Mouse (Mus musculus): Measurements from ENCODE around the gene B4galt3. TPM values are rescaled to one million over a fixed set of nuclear protein-coding genes. Genes with fewer than 3 reads are reported as not detected.

The B4galt3 gene
- total and polyA plus RNA-seq, 2 experiments = 4.8 to 23.9 TPM

DNA sequence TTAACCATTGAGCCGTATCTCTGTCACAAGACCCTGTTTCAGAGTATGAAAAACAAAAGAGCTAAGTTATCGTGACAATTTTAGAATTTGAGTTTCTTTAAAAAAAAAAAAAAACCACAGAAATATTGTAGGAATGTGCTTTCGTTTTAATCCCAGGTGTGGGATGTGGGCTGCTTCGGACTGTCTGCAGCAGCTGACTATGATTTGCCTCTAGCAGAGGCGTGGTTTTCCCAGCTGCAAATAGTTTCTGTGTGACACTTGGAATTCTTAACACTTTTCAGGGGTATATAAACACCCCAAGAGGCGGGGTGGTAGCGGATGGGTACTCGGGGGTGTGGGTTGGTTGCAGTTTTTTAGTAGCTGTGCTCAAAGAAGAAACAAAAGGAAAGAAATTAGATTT is 24.8 kb upstream of the B4galt3 start:
- no peak overlapping the region for H3K9ac ChIP-seq (ENCODE audit: low read depth, low read length)
- H3K79me2 ChIP-seq (ENCODE audit: control insufficient read depth, insufficient read depth, low read length) = peaks cover 9% of the 10 kb centered on the region; the same call in 1 of the 2 replicates
- peaks cover 14% of the 10 kb centered on the region for H3K4me1 ChIP-seq (ENCODE audit: control insufficient read depth, insufficient read depth, low read length)
- no peaks in the 10 kb centered on the region for H3K27me3 ChIP-seq (ENCODE audit: control insufficient read depth, insufficient read depth, low read length)
- no peak overlapping the region for H3K27ac ChIP-seq (replicated peaks; ENCODE audit: insufficient read depth, low read depth, low read length)
- H3K4me3 ChIP-seq (ENCODE audit: insufficient read depth, low read depth, low read length) = no peak overlapping the region
- DNase-seq (ENCODE audit: extremely low read depth, low read depth, low spot score) = no peak
- 96% methylated on average over 8 of the region's 8 CpGs for WGBS
- H3K36me3 ChIP-seq (ENCODE audit: control insufficient read depth, insufficient read depth, low read length) = peaks cover 20% of the 10 kb centered on the region
- no peak for TF ChIP-seq CTCF (IDR thresholded peaks at IDR 0.05; ENCODE audit: low read depth, low read length)
- no peak for TF ChIP-seq POLR2A (IDR thresholded peaks at IDR 0.05; ENCODE audit: extremely low read depth, insufficient read depth, low read length)

DNA sequence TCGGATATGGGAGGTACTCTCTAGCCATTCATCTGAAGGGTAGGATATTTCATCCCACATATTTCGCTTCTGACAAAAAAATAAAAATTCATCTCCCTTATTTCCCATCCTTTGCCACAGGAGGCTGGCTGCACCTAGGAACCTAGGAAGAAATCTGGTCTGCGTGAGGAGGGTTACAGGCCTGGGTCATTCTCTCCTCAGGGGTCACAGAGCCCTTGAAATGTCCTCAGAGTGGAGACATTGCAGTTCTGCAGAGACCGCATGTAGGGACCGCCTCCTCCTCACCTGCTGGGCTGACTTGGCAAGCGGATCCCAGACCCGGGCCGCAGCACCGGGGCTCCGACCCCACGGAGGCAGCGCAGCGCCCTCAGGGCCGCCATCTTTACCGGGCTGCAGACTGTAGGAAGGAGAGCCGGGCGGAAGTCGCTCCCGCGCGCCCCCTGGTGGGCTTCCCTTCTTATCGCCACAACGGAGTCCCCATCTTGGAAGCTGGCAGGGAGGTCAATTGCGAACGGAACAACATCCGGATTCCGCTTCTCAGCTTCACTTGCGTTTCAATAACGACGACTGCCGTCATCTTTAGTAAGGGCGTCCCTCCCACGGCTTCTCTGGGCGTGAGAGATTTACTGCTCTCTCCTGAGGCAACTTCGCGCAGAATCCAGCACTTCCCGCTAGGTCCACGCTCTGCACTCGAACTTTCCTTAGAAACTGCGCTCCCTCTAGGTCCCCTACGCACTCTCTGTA is 23.2 kb upstream of the B4galt3 start:
- TF ChIP-seq CTCF (IDR thresholded peaks at IDR 0.05; ENCODE audit: low read depth, low read length) (peak; percentile 88), POLR2A (IDR thresholded peaks at IDR 0.05; ENCODE audit: extremely low read depth, insufficient read depth, low read length) (peak; percentile 75)
- peaks cover 12% of the 10 kb centered on the region for H3K36me3 ChIP-seq (ENCODE audit: control insufficient read depth, insufficient read depth, low read length)
- peaks cover 9% of the 10 kb centered on the region; the same call in 1 of the 2 replicates for H3K79me2 ChIP-seq (ENCODE audit: control insufficient read depth, insufficient read depth, low read length)
- under 1% methylated on average over 41 of the region's 41 CpGs for WGBS
- peak overlapping the region; percentile 83 for H3K27ac ChIP-seq (replicated peaks; ENCODE audit: insufficient read depth, low read depth, low read length)
- peaks cover 10% of the 10 kb centered on the region for H3K4me1 ChIP-seq (ENCODE audit: control insufficient read depth, insufficient read depth, low read length)
- H3K9ac ChIP-seq (ENCODE audit: low read depth, low read length) = peak overlapping the region; percentile 89
- peak overlapping the region; percentile 77 for H3K4me3 ChIP-seq (ENCODE audit: insufficient read depth, low read depth, low read length)
- H3K27me3 ChIP-seq (ENCODE audit: control insufficient read depth, insufficient read depth, low read length) = no peaks in the 10 kb centered on the region
- peak; percentile 98 for DNase-seq (ENCODE audit: extremely low read depth, low read depth, low spot score)

DNA sequence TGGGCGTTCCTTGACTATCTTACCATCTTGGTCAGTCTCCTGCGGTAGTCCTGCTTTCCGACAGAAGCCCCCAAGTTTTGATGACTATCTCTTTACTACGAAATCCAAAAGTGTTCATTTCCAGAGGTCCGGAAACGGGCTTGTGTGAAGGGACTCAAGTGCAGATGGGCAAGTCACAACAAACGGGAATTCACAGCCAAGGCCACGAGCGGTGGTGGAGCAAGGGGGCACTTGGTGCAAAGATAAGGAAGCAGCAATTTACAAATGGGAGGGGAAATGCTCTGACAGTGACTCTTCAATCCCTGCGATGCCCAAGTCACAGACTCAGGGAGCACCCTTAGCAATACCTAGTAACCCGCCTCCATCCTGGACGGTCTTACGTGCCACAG is 22.7 kb upstream of the B4galt3 start:
- peaks cover 10% of the 10 kb centered on the region for H3K4me1 ChIP-seq (ENCODE audit: control insufficient read depth, insufficient read depth, low read length)
- peak overlapping the region; percentile 72 for H3K27ac ChIP-seq (replicated peaks; ENCODE audit: insufficient read depth, low read depth, low read length)

DNA sequence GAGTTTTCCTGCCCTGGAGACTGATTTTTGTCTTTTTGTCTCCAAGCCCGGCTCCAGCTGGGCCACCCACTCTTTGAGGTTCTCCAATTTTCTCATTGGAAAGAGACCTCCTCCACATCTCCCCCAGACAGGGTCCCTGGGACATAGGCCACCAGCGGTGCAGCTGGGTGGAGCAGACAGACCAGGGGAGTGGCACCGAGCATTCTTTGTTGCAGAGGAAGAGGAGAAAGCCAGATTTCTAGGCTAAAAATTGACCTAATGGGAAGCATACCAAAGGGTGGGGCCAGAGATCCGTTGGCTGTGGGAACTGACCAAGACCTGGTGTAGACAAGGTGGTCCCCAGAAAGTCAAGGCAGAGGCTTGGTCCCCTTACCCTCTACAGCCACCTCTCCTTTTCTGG is 22.2 kb upstream of the B4galt3 start:
- no peak for TF ChIP-seq POLR2A (IDR thresholded peaks at IDR 0.05; ENCODE audit: extremely low read depth, insufficient read depth, low read length)
- 25% methylated on average over 4 of the region's 4 CpGs for WGBS
- peaks cover 9% of the 10 kb centered on the region; the same call in 1 of the 2 replicates for H3K79me2 ChIP-seq (ENCODE audit: control insufficient read depth, insufficient read depth, low read length)
- peak overlapping the region; percentile 72 for H3K27ac ChIP-seq (replicated peaks; ENCODE audit: insufficient read depth, low read depth, low read length)
- H3K27me3 ChIP-seq (ENCODE audit: control insufficient read depth, insufficient read depth, low read length) = no peaks in the 10 kb centered on the region
- no peak overlapping the region for H3K9ac ChIP-seq (ENCODE audit: low read depth, low read length)
- no peak for DNase-seq (ENCODE audit: extremely low read depth, low read depth, low spot score)
- peaks cover 8% of the 10 kb centered on the region for H3K36me3 ChIP-seq (ENCODE audit: control insufficient read depth, insufficient read depth, low read length)
- H3K4me3 ChIP-seq (ENCODE audit: insufficient read depth, low read depth, low read length) = no peak overlapping the region
- peaks cover 10% of the 10 kb centered on the region for H3K4me1 ChIP-seq (ENCODE audit: control insufficient read depth, insufficient read depth, low read length)

More for the DNA sequence above, 22.7 kb upstream of the B4galt3 start:
- peak overlapping the region; percentile 65 for H3K9ac ChIP-seq (ENCODE audit: low read depth, low read length)
- DNase-seq (ENCODE audit: extremely low read depth, low read depth, low spot score) = no peak
- H3K4me3 ChIP-seq (ENCODE audit: insufficient read depth, low read depth, low read length) = peak overlapping the region; percentile 27; the same call in 1 of the 2 replicates
- no peaks in the 10 kb centered on the region for H3K27me3 ChIP-seq (ENCODE audit: control insufficient read depth, insufficient read depth, low read length)
- H3K36me3 ChIP-seq (ENCODE audit: control insufficient read depth, insufficient read depth, low read length) = peaks cover 9% of the 10 kb centered on the region
- WGBS = 18% methylated on average over 13 of the region's 13 CpGs
- H3K79me2 ChIP-seq (ENCODE audit: control insufficient read depth, insufficient read depth, low read length) = peaks cover 9% of the 10 kb centered on the region; the same call in 1 of the 2 replicates
- TF ChIP-seq POLR2A (IDR thresholded peaks at IDR 0.05; ENCODE audit: extremely low read depth, insufficient read depth, low read length) (no peak), CTCF (IDR thresholded peaks at IDR 0.05; ENCODE audit: low read depth, low read length) (no peak)

DNA sequence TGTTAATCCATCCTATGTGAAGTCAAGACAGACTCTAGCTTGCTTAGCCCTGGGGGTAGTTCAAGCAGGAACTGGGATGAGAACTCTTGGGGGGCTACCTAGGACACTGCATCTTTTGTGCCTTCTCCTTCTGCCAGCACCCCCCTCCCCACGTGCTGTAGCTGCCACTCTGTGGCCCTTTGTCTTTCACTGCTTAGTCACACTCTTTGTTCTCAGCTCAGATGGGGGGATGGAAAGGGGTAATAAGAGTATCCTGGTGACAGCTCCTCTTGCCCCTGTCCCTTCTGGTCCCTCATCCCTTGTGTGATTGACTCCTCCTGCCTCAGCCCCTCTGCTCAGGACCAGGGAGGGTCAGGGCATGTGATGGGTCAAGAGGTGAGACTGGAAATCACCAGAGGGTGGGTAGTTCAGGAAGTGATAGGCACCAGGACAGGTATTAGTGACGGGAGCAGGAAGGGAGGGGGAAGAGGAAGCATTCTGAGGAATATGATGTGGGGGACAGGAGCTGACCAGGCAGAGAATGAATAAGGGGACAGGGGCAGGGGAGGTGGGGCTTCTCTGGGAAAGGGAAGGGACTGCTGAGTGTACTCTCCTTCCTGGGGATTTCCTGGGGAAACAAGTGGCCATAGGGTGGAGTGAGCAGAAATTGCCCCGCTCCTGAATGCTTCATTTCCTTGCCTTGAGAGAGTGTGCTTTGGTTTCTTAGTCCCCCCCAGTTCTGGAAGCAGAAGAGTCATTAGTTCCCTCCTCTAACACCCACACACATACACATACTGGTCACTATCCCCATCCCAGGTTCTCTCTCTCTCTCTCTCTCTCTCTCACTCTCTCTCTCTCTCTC is 21.5 kb upstream of the B4galt3 start:
- Histone ChIP-seq H3K79me2 (ENCODE audit: control insufficient read depth, insufficient read depth, low read length) (peaks cover 9% of the 10 kb centered on the region; the same call in 1 of the 2 replicates), H3K9ac (ENCODE audit: low read depth, low read length) (no peak overlapping the region), H3K4me1 (ENCODE audit: control insufficient read depth, insufficient read depth, low read length) (peaks cover 10% of the 10 kb centered on the region), H3K27ac (replicated peaks; ENCODE audit: insufficient read depth, low read depth, low read length) (0 out of 2 replicates have a peak overlapping the region, but pooled peaks have one; percentile 72), H3K36me3 (ENCODE audit: control insufficient read depth, insufficient read depth, low read length) (peaks cover 6% of the 10 kb centered on the region; the same call in 1 of the 2 replicates), H3K4me3 (ENCODE audit: insufficient read depth, low read depth, low read length) (no peak overlapping the region), H3K27me3 (ENCODE audit: control insufficient read depth, insufficient read depth, low read length) (no peaks in the 10 kb centered on the region)
- no peak for DNase-seq (ENCODE audit: extremely low read depth, low read depth, low spot score)
- TF ChIP-seq CTCF (IDR thresholded peaks at IDR 0.05; ENCODE audit: low read depth, low read length) (no peak), POLR2A (IDR thresholded peaks at IDR 0.05; ENCODE audit: extremely low read depth, insufficient read depth, low read length) (no peak)
- 74% methylated on average over 3 of the region's 3 CpGs for WGBS

All from liver, adult 2 months (tissue).